Mouse (Mus musculus) liver, embryonic 15.5 days (tissue): ENCODE data around the gene B3galt5. TPM values are rescaled to one million over a fixed set of nuclear protein-coding genes. Genes with fewer than 3 reads are reported as not detected.

Experiments
- ATAC-seq: fragments of 200-750 bp; cut with Nextera tagmentation; 2 replicates; pipeline ENCODE4 v1.8.0; 2017; ENCODE audit warnings: moderate number of reproducible peaks, mild to moderate bottlenecking, moderate library complexity; ENCODE audit not compliant: insufficient read depth
- H3K27ac ChIP-seq: fragments of 300-500 bp; sonication (generic); replicated peaks from 2 replicates; pipeline ENCODE4 v1.5.1; 2015; ENCODE audit warnings: mild to moderate bottlenecking, inconsistent platforms
- H3K27me3 ChIP-seq: fragments of 300-500 bp; sonication (generic); 2 replicates; pipeline ENCODE4 v1.6.1; 2015; ENCODE audit warnings: mild to moderate bottlenecking, inconsistent platforms
- H3K36me3 ChIP-seq: fragments of 300-500 bp; sonication (generic); replicated peaks from 2 replicates; pipeline ENCODE4 v1.6.1; 2015; ENCODE audit warnings: moderate library complexity, mild to moderate bottlenecking, inconsistent platforms
- H3K4me1 ChIP-seq: fragments of 300-500 bp; sonication (generic); replicated peaks from 2 replicates; pipeline ENCODE4 v1.6.1; 2015; ENCODE audit warnings: inconsistent platforms
- H3K4me2 ChIP-seq: fragments of 300-500 bp; sonication (generic); 2 replicates; pipeline ENCODE4 v1.6.1; 2015; ENCODE audit warnings: moderate library complexity, mild to moderate bottlenecking, inconsistent platforms
- H3K4me3 ChIP-seq: fragments of 300-500 bp; sonication (generic); replicated peaks from 2 replicates; pipeline ENCODE4 v1.5.1; 2015; ENCODE audit warnings: mild to moderate bottlenecking, inconsistent platforms
- H3K9ac ChIP-seq: fragments of 300-500 bp; sonication (generic); 2 replicates; pipeline ENCODE4 v1.6.1; 2015; ENCODE audit warnings: moderate library complexity, mild to moderate bottlenecking, inconsistent platforms
- H3K9me3 ChIP-seq: fragments of 300-500 bp; sonication (generic); replicated peaks from 2 replicates; pipeline ENCODE4 v1.6.1; 2016; ENCODE audit warnings: inconsistent platforms
- whole genome bisulfite sequencing: fragments of 180-500 bp; shearing (Covaris S2); methylation state at CpG from one replicate; pipeline ENCODE4 v1.1.7; 2015; ENCODE audit warnings: mixed read lengths; ENCODE audit not compliant: insufficient replicate concordance; 5-methylcytosine and 5-hydroxymethylcytosine counted together
- polyA plus RNA-seq: library from polyadenylated mRNA; unstranded; fragments of >200 nt; fragmentation: Nextera tagmentation; extraction: Ambion mirVana; gene quantifications from 2 replicates; pipeline ENCODE4 v1.2.1, GENCODE M21; 2015

B3galt5 gene
- polyA plus RNA-seq, 1 experiment from 2014 or later, result 0.09 TPM

DNA sequence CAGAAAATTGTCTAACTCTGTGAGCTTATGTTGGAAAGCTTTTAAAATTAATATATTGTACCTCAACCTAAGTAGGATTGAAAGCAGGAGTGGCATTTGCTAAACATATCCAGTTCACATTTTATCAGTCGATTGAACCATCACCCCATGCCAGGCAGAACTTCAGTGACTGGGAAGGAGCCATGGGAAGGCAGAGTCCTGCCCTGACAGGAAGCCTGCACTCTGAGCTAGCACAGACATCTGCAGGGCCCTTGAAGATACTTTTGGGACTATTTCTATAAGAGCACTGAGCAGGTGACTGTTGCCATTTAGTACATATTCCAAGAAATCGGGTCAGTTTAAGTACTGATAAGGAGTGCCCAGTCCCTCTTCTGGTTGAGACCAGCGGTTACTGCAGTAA lies 13.6 kb upstream of the B3galt5 start:
- Histone ChIP-seq H3K27me3 (no peaks in the 10 kb centered on the region), H3K9me3 (no peaks in the 10 kb centered on the region), H3K9ac (no peak overlapping the region), H3K27ac (no peak overlapping the region), H3K4me3 (no peak overlapping the region), H3K4me2 (no peak overlapping the region), H3K4me1 (no peaks in the 10 kb centered on the region), H3K36me3 (no peaks in the 10 kb centered on the region)
- WGBS, result 55% methylated on average over 3 of the region's 3 CpGs
- ATAC-seq, result no peak

- Histone ChIP-seq H3K9ac (no peak overlapping the region), H3K4me1 (no peaks in the 10 kb centered on the region), H3K27me3 (no peaks in the 10 kb centered on the region), H3K9me3 (no peaks in the 10 kb centered on the region), H3K4me3 (no peak overlapping the region), H3K27ac (no peak overlapping the region), H3K4me2 (no peak overlapping the region), H3K36me3 (no peaks in the 10 kb centered on the region)
- no peak for ATAC-seq
- WGBS, result 49% methylated on average over 1 of the region's 1 CpGs
Observed at GRCm38 (mm10) chr16:96222452-96222851, 13.1 kb upstream of the B3galt5 start.

DNA sequence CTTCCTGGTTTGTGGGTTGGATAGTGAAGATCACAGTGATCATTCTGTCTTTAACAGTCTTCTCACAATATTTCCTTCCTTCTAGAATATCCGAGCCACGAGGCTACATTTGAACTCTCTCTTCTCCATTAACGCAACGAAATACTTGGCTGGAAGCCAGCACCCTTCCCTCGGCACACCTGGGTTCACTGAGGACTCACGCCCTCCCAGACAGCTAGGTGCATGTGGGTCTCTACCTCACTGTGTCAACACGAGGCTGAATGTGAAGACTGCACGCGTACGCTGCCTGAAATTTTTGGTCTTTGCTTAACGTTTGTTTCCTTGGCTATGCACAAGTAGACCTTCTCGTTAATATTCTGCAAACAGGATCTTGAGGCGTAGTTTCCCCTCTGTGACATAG lies 7.2 kb upstream of the B3galt5 start:
- 57% methylated on average over 13 of the region's 13 CpGs for WGBS
- Histone ChIP-seq H3K36me3 (no peaks in the 10 kb centered on the region), H3K4me2 (no peak overlapping the region), H3K9ac (no peak overlapping the region), H3K4me3 (no peak overlapping the region), H3K4me1 (no peaks in the 10 kb centered on the region), H3K27ac (no peak overlapping the region), H3K9me3 (no peaks in the 10 kb centered on the region), H3K27me3 (no peaks in the 10 kb centered on the region)
- no peak for ATAC-seq

- no peak for ATAC-seq
- Histone ChIP-seq H3K36me3 (no peaks in the 10 kb centered on the region), H3K27me3 (no peaks in the 10 kb centered on the region), H3K4me3 (no peak overlapping the region), H3K4me1 (no peaks in the 10 kb centered on the region), H3K27ac (no peak overlapping the region), H3K9ac (no peak overlapping the region), H3K9me3 (no peaks in the 10 kb centered on the region), H3K4me2 (no peak overlapping the region)
- WGBS, result 47% methylated on average over 8 of the region's 8 CpGs
Observed at GRCm38 (mm10) chr16:96229044-96229555, 6.5 kb upstream of the B3galt5 start.

- no peak overlapping the region for H3K27ac ChIP-seq
Observed at GRCm38 (mm10) chr16:96230411-96230810, 5.2 kb upstream of the B3galt5 start.

GRCm38 (mm10) chr16:96231251-96231650 lies 4.3 kb upstream of the B3galt5 start:
- H3K4me2 ChIP-seq, result no peak overlapping the region
- no peaks in the 10 kb centered on the region for H3K9me3 ChIP-seq
- H3K9ac ChIP-seq, result no peak overlapping the region
- H3K4me3 ChIP-seq, result no peak overlapping the region
- no peak for ATAC-seq
- 72% methylated on average over 4 of the region's 4 CpGs for WGBS
- H3K27ac ChIP-seq, result no peak overlapping the region
- no peaks in the 10 kb centered on the region for H3K36me3 ChIP-seq
- H3K4me1 ChIP-seq, result no peaks in the 10 kb centered on the region
- no peaks in the 10 kb centered on the region for H3K27me3 ChIP-seq

More at GRCm38 (mm10) chr16:96230411-96230810, 5.2 kb upstream of the B3galt5 start:
- 23% methylated on average over 11 of the region's 11 CpGs for WGBS
- Histone ChIP-seq H3K9ac (no peak overlapping the region), H3K4me1 (no peaks in the 10 kb centered on the region), H3K36me3 (no peaks in the 10 kb centered on the region), H3K4me2 (no peak overlapping the region), H3K27me3 (no peaks in the 10 kb centered on the region), H3K4me3 (no peak overlapping the region), H3K9me3 (no peaks in the 10 kb centered on the region)
- ATAC-seq, result no peak

GRCm38 (mm10) chr16:96231974-96232373 lies 3.6 kb upstream of the B3galt5 start:
- H3K36me3 ChIP-seq, result no peaks in the 10 kb centered on the region
- H3K9me3 ChIP-seq, result no peaks in the 10 kb centered on the region
- no peak overlapping the region for H3K27ac ChIP-seq
- H3K4me3 ChIP-seq, result no peak overlapping the region
- no peak overlapping the region for H3K9ac ChIP-seq
- WGBS, result 68% methylated on average over 8 of the region's 8 CpGs
- ATAC-seq, result no peak
- no peaks in the 10 kb centered on the region for H3K27me3 ChIP-seq
- no peak overlapping the region for H3K4me2 ChIP-seq
- no peaks in the 10 kb centered on the region for H3K4me1 ChIP-seq

- Histone ChIP-seq H3K4me3 (no peak overlapping the region), H3K27me3 (no peaks in the 10 kb centered on the region), H3K36me3 (no peaks in the 10 kb centered on the region), H3K27ac (no peak overlapping the region), H3K9ac (no peak overlapping the region), H3K4me2 (no peak overlapping the region), H3K4me1 (no peaks in the 10 kb centered on the region), H3K9me3 (no peaks in the 10 kb centered on the region)
- ATAC-seq, result no peak
- 66% methylated on average over 8 of the region's 8 CpGs for WGBS
Observed at GRCm38 (mm10) chr16:96233996-96234395, 1.6 kb upstream of the B3galt5 start.

GRCm38 (mm10) chr16:96244496-96244895 lies 8.9 kb downstream of the B3galt5 start:
- Histone ChIP-seq H3K9me3 (0 out of 2 replicates have a peak, but pooled peaks cover 4% of the 10 kb centered on the region), H3K36me3 (no peaks in the 10 kb centered on the region), H3K4me1 (no peaks in the 10 kb centered on the region), H3K9ac (no peak overlapping the region), H3K4me3 (no peak overlapping the region), H3K27me3 (no peaks in the 10 kb centered on the region), H3K27ac (no peak overlapping the region), H3K4me2 (no peak overlapping the region)
- ATAC-seq, result no peak
- 70% methylated on average over 6 of the region's 6 CpGs for WGBS

DNA sequence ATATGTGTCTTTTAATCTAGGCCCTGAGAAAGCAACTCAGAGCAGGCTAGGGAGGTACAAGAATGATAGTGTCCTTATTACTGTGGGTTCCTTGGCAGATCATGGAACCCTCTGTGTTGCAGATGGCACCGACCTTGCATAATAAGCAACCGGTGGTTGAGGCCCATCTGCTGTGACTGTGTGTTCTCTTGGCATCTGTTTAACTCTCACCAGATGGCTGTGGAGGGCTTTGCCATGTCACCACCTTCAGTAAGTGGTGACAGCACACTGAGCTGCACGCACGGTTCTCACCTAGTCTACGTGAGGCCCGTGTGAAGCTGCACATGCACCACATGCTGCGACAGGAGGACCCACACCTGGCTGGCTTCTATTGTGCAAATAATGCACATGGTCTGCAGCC lies 14.0 kb downstream of the B3galt5 start:
- ATAC-seq, result no peak
- Histone ChIP-seq H3K27me3 (no peaks in the 10 kb centered on the region), H3K4me1 (no peaks in the 10 kb centered on the region), H3K9ac (no peak overlapping the region), H3K9me3 (0 out of 2 replicates have a peak, but pooled peaks cover 4% of the 10 kb centered on the region), H3K27ac (no peak overlapping the region), H3K4me3 (no peak overlapping the region), H3K36me3 (no peaks in the 10 kb centered on the region), H3K4me2 (no peak overlapping the region)
- WGBS, result 58% methylated on average over 7 of the region's 7 CpGs

- 54% methylated on average over 1 of the region's 1 CpGs for WGBS
Observed at GRCm38 (mm10) chr16:96252146-96252545, 16.5 kb downstream of the B3galt5 start.

DNA sequence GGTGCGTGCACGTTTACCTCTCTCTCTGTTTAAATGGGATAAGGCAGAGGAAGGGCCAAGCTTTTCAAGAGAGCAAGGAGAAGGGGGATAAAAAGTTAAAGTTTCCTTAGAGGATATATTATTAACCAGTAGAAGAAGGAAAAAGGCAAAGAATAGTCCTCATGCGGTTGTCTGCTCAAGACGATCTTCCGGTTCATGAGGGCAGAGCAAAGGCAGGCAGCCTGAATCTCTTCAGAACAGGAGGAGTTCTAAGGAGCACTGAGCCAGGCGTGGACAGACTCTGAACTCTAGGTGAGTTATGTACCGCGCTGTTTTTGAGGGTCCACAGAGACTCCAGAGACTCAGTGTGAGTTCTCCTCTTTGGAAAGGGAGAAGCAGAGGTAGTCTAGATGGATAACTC lies 22.8 kb downstream of the B3galt5 start:
- H3K27me3 ChIP-seq, result no peaks in the 10 kb centered on the region
- no peak for ATAC-seq
- no peak overlapping the region for H3K4me2 ChIP-seq
- no peaks in the 10 kb centered on the region for H3K36me3 ChIP-seq
- no peaks in the 10 kb centered on the region for H3K4me1 ChIP-seq
- H3K4me3 ChIP-seq, result no peak overlapping the region
- no peak overlapping the region for H3K27ac ChIP-seq
- 70% methylated on average over 8 of the region's 8 CpGs for WGBS
- H3K9ac ChIP-seq, result no peak overlapping the region
- no peaks in the 10 kb centered on the region for H3K9me3 ChIP-seq

More at GRCm38 (mm10) chr16:96252146-96252545, 16.5 kb downstream of the B3galt5 start:
- no peaks in the 10 kb centered on the region for H3K36me3 ChIP-seq
- H3K4me3 ChIP-seq, result no peak overlapping the region
- H3K27me3 ChIP-seq, result no peaks in the 10 kb centered on the region
- no peaks in the 10 kb centered on the region for H3K4me1 ChIP-seq
- 0 out of 2 replicates have a peak, but pooled peaks cover 4% of the 10 kb centered on the region for H3K9me3 ChIP-seq
- H3K9ac ChIP-seq, result no peak overlapping the region
- ATAC-seq, result no peak
- H3K4me2 ChIP-seq, result no peak overlapping the region
- no peak overlapping the region for H3K27ac ChIP-seq
